Mouse (Mus musculus) lung, postnatal 10 days (tissue): ENCODE data around the gene Gm43517.

ENCODE experiments used
- DNase-seq: peaks from one replicate; pipeline ENCODE4 v3.0.0; 2021

Gm43517 gene

DNA sequence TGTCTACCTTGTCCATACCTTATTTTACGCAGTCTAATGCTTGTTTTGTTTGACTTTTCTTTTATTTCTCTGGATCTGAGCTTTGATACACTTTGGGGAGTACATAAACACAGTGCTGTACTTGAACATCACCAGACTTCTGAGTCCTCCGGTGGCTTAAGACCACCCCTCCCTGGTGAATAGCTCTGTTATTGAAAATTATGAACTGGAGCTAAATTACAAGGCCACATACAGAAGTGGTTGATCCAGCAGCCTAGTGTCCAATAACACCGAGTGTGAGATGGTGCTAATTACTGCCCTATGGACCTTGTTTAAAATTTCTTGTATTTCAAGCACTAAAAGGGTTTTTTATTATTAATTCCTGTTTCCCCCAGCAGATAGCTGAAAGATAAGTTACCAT lies 33.0 kb downstream of the Gm43517 start:
- no peak for DNase-seq
